In the genomic region with DNA sequence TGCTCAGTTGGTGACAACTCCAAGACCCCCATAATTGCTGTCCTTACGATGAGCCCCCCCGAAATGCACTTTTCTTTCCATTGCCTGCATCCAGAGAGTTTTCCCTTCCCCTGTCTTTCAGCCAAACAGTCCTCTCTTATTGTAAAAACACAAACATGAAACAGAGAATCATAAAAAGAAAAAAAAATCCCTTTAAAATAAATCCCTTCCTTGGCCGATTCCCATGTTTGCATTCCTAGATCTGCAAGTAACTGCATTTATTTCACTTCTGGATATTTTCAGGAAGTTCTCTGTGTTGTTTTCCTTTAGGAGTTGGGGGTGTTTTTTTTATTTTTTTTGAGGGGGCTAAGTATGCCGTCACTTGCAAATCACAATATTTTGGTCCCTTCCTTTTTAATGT, we compare ENCODE assay signal across 28 mouse cellular contexts. TPM values are rescaled to one million over a fixed set of nuclear protein-coding genes. Genes with fewer than 3 reads are reported as not detected.
DNase-seq lines count a peak whose midpoint lies in the region; ATAC-seq and TF ChIP-seq lines count a peak whose summit lies in the region.
"Had no signal": no experiment of that assay in that cellular context is flagged by ENCODE, and none has a peak within 500 bp of the region (broad histone marks: within the 10 kb centered on the region; RNA-seq: fewer than 3 reads in every experiment).

No protein-coding gene starts in this region.

- 0 out of 2 replicates have a peak, but pooled peaks cover 3% of the 10 kb centered on the region for H3K4me1 ChIP-seq in heart, postnatal 0 days (ENCODE audit: control insufficient read depth, insufficient read depth)
- H3K4me1 ChIP-seq in lung, embryonic 15.5 days = peaks cover 47% of the 10 kb centered on the region
- peaks cover 28% of the 10 kb centered on the region for H3K4me1 ChIP-seq in stomach, embryonic 14.5 days (ENCODE audit: control insufficient read depth, insufficient read depth, low read length)

- H3K9me3 ChIP-seq in heart, postnatal 0 days (replicated peaks; ENCODE audit: control insufficient read depth, low read length) = no peaks in the 10 kb centered on the region
- no peaks in the 10 kb centered on the region for H3K9me3 ChIP-seq in lung, embryonic 15.5 days
- no peaks in the 10 kb centered on the region for H3K9me3 ChIP-seq in stomach, embryonic 14.5 days (ENCODE audit: control insufficient read depth, low read depth, low read length)
- H3K9me3 ChIP-seq: embryonic facial prominence, embryonic 12.5 days; forebrain, embryonic 13.5 days; hindbrain, embryonic 10.5 days; midbrain, embryonic 10.5 days; neural tube, embryonic 15.5 days had no signal

- H3K9ac ChIP-seq in heart, postnatal 0 days (replicated peaks; ENCODE audit: low read depth, low read length) = no peak overlapping the region
- no peak overlapping the region for H3K9ac ChIP-seq in lung, embryonic 15.5 days
- no peak overlapping the region for H3K9ac ChIP-seq in stomach, embryonic 14.5 days (replicated peaks; ENCODE audit: low read depth, low read length)
- H3K9ac ChIP-seq: embryonic facial prominence, embryonic 12.5 days; forebrain, embryonic 13.5 days; liver, postnatal 0 days; neural tube, embryonic 15.5 days had no signal

- H3K4me3 ChIP-seq in heart, postnatal 0 days (ENCODE audit: low read depth, low read length) = no peak overlapping the region
- H3K4me3 ChIP-seq in lung, embryonic 15.5 days = no peak overlapping the region
- no peak overlapping the region for H3K4me3 ChIP-seq in stomach, embryonic 14.5 days (ENCODE audit: low read depth, low read length)
- H3K4me3 ChIP-seq: embryonic facial prominence, embryonic 12.5 days; forebrain, embryonic 13.5 days; hindbrain, embryonic 10.5 days; layer of hippocampus, adult 2 months; midbrain, embryonic 10.5 days; neural tube, embryonic 15.5 days had no signal

- whole genome bisulfite sequencing in heart, postnatal 0 days = 71% methylated on average over 4 of the region's 4 CpGs
- 54% methylated on average over 4 of the region's 4 CpGs for WGBS in lung, embryonic 15.5 days
- WGBS in stomach, embryonic 14.5 days = 72% methylated on average over 4 of the region's 4 CpGs

- no peak for ATAC-seq in heart, postnatal 0 days (ENCODE audit: insufficient read depth, low read depth)
- ATAC-seq in lung, embryonic 15.5 days (ENCODE audit: borderline replicate concordance, extremely low read depth, low FRiP score, low TSS enrichment) = no peak
- ATAC-seq in stomach, embryonic 14.5 days (ENCODE audit: insufficient number of reproducible peaks, insufficient read depth, low FRiP score, low read depth) = no peak
- ATAC-seq: activated CD4-positive, CD25-positive, alpha-beta regulatory T cell, adult 4 months; forebrain, embryonic 13.5 days; hindbrain, embryonic 16.5 days; liver, postnatal 0 days had no signal

- no peak overlapping the region for H3K4me2 ChIP-seq in heart, postnatal 0 days (ENCODE audit: low read depth, low read length)
- H3K4me2 ChIP-seq in lung, embryonic 15.5 days = 0 out of 2 replicates have a peak overlapping the region, but pooled peaks have one; percentile 1
- H3K4me2 ChIP-seq in stomach, embryonic 14.5 days (replicated peaks; ENCODE audit: low read depth, low read length) = no peak overlapping the region
- H3K4me2 ChIP-seq: embryonic facial prominence, embryonic 12.5 days; forebrain, embryonic 13.5 days; liver, embryonic 11.5 days; neural tube, embryonic 15.5 days had no signal

- TF ChIP-seq EP300 in heart, postnatal 0 days (IDR thresholded peaks at IDR 0.05; ENCODE audit: low read depth) = no peak

- no peaks in the 10 kb centered on the region for H3K36me3 ChIP-seq in heart, postnatal 0 days (replicated peaks; ENCODE audit: control insufficient read depth, insufficient read depth, low read length)
- no peaks in the 10 kb centered on the region for H3K36me3 ChIP-seq in lung, embryonic 15.5 days
- no peaks in the 10 kb centered on the region for H3K36me3 ChIP-seq in stomach, embryonic 14.5 days (ENCODE audit: control insufficient read depth, insufficient read depth, low read length)
- H3K36me3 ChIP-seq: embryonic facial prominence, embryonic 12.5 days; hindbrain, embryonic 10.5 days; midbrain, embryonic 10.5 days; neural tube, embryonic 15.5 days had no signal

- no peaks in the 10 kb centered on the region for H3K27me3 ChIP-seq in heart, postnatal 0 days (ENCODE audit: control insufficient read depth, insufficient read depth, low read length)
- H3K27me3 ChIP-seq in lung, embryonic 15.5 days = no peaks in the 10 kb centered on the region
- H3K27me3 ChIP-seq in stomach, embryonic 14.5 days (ENCODE audit: control insufficient read depth, insufficient read depth, low read length) = no peaks in the 10 kb centered on the region
- H3K27me3 ChIP-seq: embryonic facial prominence, embryonic 12.5 days; forebrain, embryonic 13.5 days had no signal

- no peak for DNase-seq in heart, postnatal 0 days (ENCODE audit: low spot score)
- DNase-seq in heart, adult 11 months = no peak
- DNase-seq in lung, postnatal 10 days = no peak
- no peak for DNase-seq in adrenal gland, adult 2 months
- no peak for DNase-seq in urinary bladder, postnatal 4 days (ENCODE audit: low spot score in 2 of 2)
- DNase-seq: adrenal gland, postnatal 10 days; cerebellum, adult 18-20 months; cerebellum, postnatal 14 days; gastrocnemius, postnatal 10 days; kidney, adult 18-20 months; kidney, postnatal 25 days; liver, postnatal 0 days; right cerebral cortex, adult 18-20 months; right cerebral cortex, postnatal 4 days had no signal

- TF ChIP-seq CTCF in heart, postnatal 0 days (IDR thresholded peaks at IDR 0.05; ENCODE audit: low read depth) = no peak

- peak overlapping the region; percentile 54; the same call in 1 of the 2 replicates for H3K27ac ChIP-seq in heart, postnatal 0 days (ENCODE audit: low read depth)
- H3K27ac ChIP-seq in lung, embryonic 15.5 days = peak overlapping the region; percentile 82
- peak overlapping the region; percentile 84 for H3K27ac ChIP-seq in stomach, embryonic 14.5 days (ENCODE audit: low read length)
- H3K27ac ChIP-seq: forebrain, embryonic 13.5 days; hindbrain, embryonic 10.5 days; layer of hippocampus, adult 2 months; macrophage; midbrain, embryonic 10.5 days; neural tube, embryonic 15.5 days had no signal

RNA-seq across cellular contexts. Expression of a gene that starts 19.0 kb away (rescaled TPM):
- 19.0 and 19.4 TPM in 2 replicates for total RNA-seq in heart, postnatal 0 days (2014; rRNA removed; ENCODE audit: low replicate concordance)
- 8.7 and 9.1 TPM in 2 replicates for polyA plus RNA-seq in heart, postnatal 0 days (2015; fragmentation: Nextera tagmentation; extraction: Ambion mirVana)
- 12.5 and 13.5 TPM in 2 replicates for polyA plus RNA-seq in lung, embryonic 15.5 days (2015; fragmentation: Nextera tagmentation; extraction: Ambion mirVana)
- polyA plus RNA-seq in stomach, embryonic 14.5 days (2014; fragmentation: Nextera tagmentation; extraction: Ambion mirVana) = 11.7 and 13.0 TPM in 2 replicates
- total RNA-seq in adrenal gland, adult 2 months (2021) = 1 to 10 TPM; 4.4 to 9.1 TPM
- 10.0 and 10.8 TPM in 2 replicates for polyA plus RNA-seq in adrenal gland, adult 2 months (2012; rRNA removed)
- total RNA-seq: granulocyte monocyte progenitor cell, adult 5-6 weeks; MEL had no signal
- polyA plus RNA-seq: activated CD4-positive, CD25-positive, alpha-beta regulatory T cell, adult 4 months; macrophage had no signal
